Mouse (Mus musculus): Measurements from ENCODE around the gene Cd99l2. TPM values are rescaled to one million over a fixed set of nuclear protein-coding genes. Genes with fewer than 3 reads are reported as not detected.
A peak's percentile ranks its signal among the peaks of the same experiment; 100 is the strongest.

Cd99l2 gene
- total RNA-seq, 1 experiment: 8.2 TPM

- Histone ChIP-seq H3K36me3 (ENCODE audit: control insufficient read depth, insufficient read depth, low read length, poor library complexity, severe bottlenecking) (no peaks in the 10 kb centered on the region), H3K4me1 (ENCODE audit: control insufficient read depth in 2 of 2, insufficient read depth in 2 of 2, low read length in 2 of 2, poor library complexity in 1 of 2) (no peaks in the 10 kb centered on the region), H3K9me3 (ENCODE audit: control insufficient read depth, insufficient read depth, low read depth, low read length) (no peaks in the 10 kb centered on the region), H3K9ac (ENCODE audit: insufficient read depth, low read depth, low read length, poor library complexity, severe bottlenecking) (no peak overlapping the region), H3K4me3 (ENCODE audit: insufficient read depth in 1 of 2, low read depth in 1 of 2, low read length in 2 of 2, poor library complexity in 1 of 2, severe bottlenecking in 1 of 2) (no peak overlapping the region), H3K27ac (ENCODE audit: insufficient read depth, low read depth, low read length, poor library complexity, severe bottlenecking) (no peak overlapping the region)
- TF ChIP-seq ZC3H11A (IDR thresholded peaks at IDR 0.05; ENCODE audit: borderline replicate concordance, low read depth, low read length) (no peak), CHD2 (IDR thresholded peaks at IDR 0.05; ENCODE audit: low read depth, low read length) (no peak), HCFC1 (IDR thresholded peaks at IDR 0.05; ENCODE audit: borderline replicate concordance, insufficient read depth, low read length) (no peak), MAFK (IDR thresholded peaks at IDR 0.05; ENCODE audit: insufficient read depth, low read depth, low read length) (no peak), ZNF384 (IDR thresholded peaks at IDR 0.05; ENCODE audit: low read depth, low read length) (no peak)
- DNase-seq (ENCODE audit: low read depth, low spot score): no peak
- in situ Hi-C loops (cut with MboI; ENCODE audit: low sequenced_read_pairs in 2 of 2, unreplicated experiment in 2 of 2): loop anchor here in 1 of 2 experiments (25.0 kb wide), 1 partner anchor 178 kb away; no protein-coding TSS in a partner anchor
Observed at GRCm38 (mm10) chrX:71434448-71434847, 58.2 kb downstream of the Cd99l2 start.

- no peaks in the 10 kb centered on the region for H3K36me3 ChIP-seq (ENCODE audit: control insufficient read depth, insufficient read depth, low read length, poor library complexity, severe bottlenecking)
- no peak for DNase-seq (ENCODE audit: low read depth, low spot score)
- in situ Hi-C loops (cut with MboI; ENCODE audit: low sequenced_read_pairs in 2 of 2, unreplicated experiment in 2 of 2): loop anchor here in 1 of 2 experiments (25.0 kb wide), 1 partner anchor 181 kb away; no protein-coding TSS in a partner anchor
- H3K27ac ChIP-seq (ENCODE audit: insufficient read depth, low read depth, low read length, poor library complexity, severe bottlenecking): no peak overlapping the region
- H3K9me3 ChIP-seq (ENCODE audit: control insufficient read depth, insufficient read depth, low read depth, low read length): no peaks in the 10 kb centered on the region
- no peaks in the 10 kb centered on the region for H3K4me1 ChIP-seq (ENCODE audit: control insufficient read depth in 2 of 2, insufficient read depth in 2 of 2, low read length in 2 of 2, poor library complexity in 1 of 2)
- H3K9ac ChIP-seq (ENCODE audit: insufficient read depth, low read depth, low read length, poor library complexity, severe bottlenecking): no peak overlapping the region
- H3K4me3 ChIP-seq (ENCODE audit: insufficient read depth in 1 of 2, low read depth in 1 of 2, low read length in 2 of 2, poor library complexity in 1 of 2, severe bottlenecking in 1 of 2): no peak overlapping the region
- TF ChIP-seq ZC3H11A (IDR thresholded peaks at IDR 0.05; ENCODE audit: borderline replicate concordance, low read depth, low read length) (no peak), HCFC1 (IDR thresholded peaks at IDR 0.05; ENCODE audit: borderline replicate concordance, insufficient read depth, low read length) (no peak), MAFK (IDR thresholded peaks at IDR 0.05; ENCODE audit: insufficient read depth, low read depth, low read length) (no peak), ZNF384 (IDR thresholded peaks at IDR 0.05; ENCODE audit: low read depth, low read length) (no peak), CHD2 (IDR thresholded peaks at IDR 0.05; ENCODE audit: low read depth, low read length) (no peak)
Observed at GRCm38 (mm10) chrX:71430900-71431299, 61.7 kb downstream of the Cd99l2 start.

- Histone ChIP-seq H3K27ac (ENCODE audit: insufficient read depth, low read depth, low read length, poor library complexity, severe bottlenecking) (no peak overlapping the region), H3K9me3 (ENCODE audit: control insufficient read depth, insufficient read depth, low read depth, low read length) (no peaks in the 10 kb centered on the region), H3K4me3 (ENCODE audit: insufficient read depth in 1 of 2, low read depth in 1 of 2, low read length in 2 of 2, poor library complexity in 1 of 2, severe bottlenecking in 1 of 2) (no peak overlapping the region), H3K4me1 (ENCODE audit: control insufficient read depth in 2 of 2, insufficient read depth in 2 of 2, low read length in 2 of 2, poor library complexity in 1 of 2) (no peaks in the 10 kb centered on the region), H3K36me3 (ENCODE audit: control insufficient read depth, insufficient read depth, low read length, poor library complexity, severe bottlenecking) (no peaks in the 10 kb centered on the region), H3K9ac (ENCODE audit: insufficient read depth, low read depth, low read length, poor library complexity, severe bottlenecking) (no peak overlapping the region)
- in situ Hi-C loops (cut with MboI; ENCODE audit: low sequenced_read_pairs in 2 of 2, unreplicated experiment in 2 of 2): loop anchor here (10.0 to 25.0 kb wide), 2 partner anchors 185 to 197 kb away; no protein-coding TSS in a partner anchor
- TF ChIP-seq HCFC1 (IDR thresholded peaks at IDR 0.05; ENCODE audit: borderline replicate concordance, insufficient read depth, low read length) (no peak), ZNF384 (IDR thresholded peaks at IDR 0.05; ENCODE audit: low read depth, low read length) (no peak), CHD2 (IDR thresholded peaks at IDR 0.05; ENCODE audit: low read depth, low read length) (no peak), ZC3H11A (IDR thresholded peaks at IDR 0.05; ENCODE audit: borderline replicate concordance, low read depth, low read length) (no peak), MAFK (IDR thresholded peaks at IDR 0.05; ENCODE audit: insufficient read depth, low read depth, low read length) (no peak)
- no peak for DNase-seq (ENCODE audit: low read depth, low spot score)
Observed at GRCm38 (mm10) chrX:71427491-71427890, 65.2 kb downstream of the Cd99l2 start.

- peak; percentile 41 for DNase-seq (ENCODE audit: low read depth, low spot score)
- TF ChIP-seq ZNF384 (IDR thresholded peaks at IDR 0.05; ENCODE audit: low read depth, low read length) (no peak), MAFK (IDR thresholded peaks at IDR 0.05; ENCODE audit: insufficient read depth, low read depth, low read length) (no peak), CHD2 (IDR thresholded peaks at IDR 0.05; ENCODE audit: low read depth, low read length) (no peak), HCFC1 (IDR thresholded peaks at IDR 0.05; ENCODE audit: borderline replicate concordance, insufficient read depth, low read length) (no peak), ZC3H11A (IDR thresholded peaks at IDR 0.05; ENCODE audit: borderline replicate concordance, low read depth, low read length) (no peak)
- no peak overlapping the region for H3K4me3 ChIP-seq (ENCODE audit: insufficient read depth in 1 of 2, low read depth in 1 of 2, low read length in 2 of 2, poor library complexity in 1 of 2, severe bottlenecking in 1 of 2)
- no peak overlapping the region for H3K27ac ChIP-seq (ENCODE audit: insufficient read depth, low read depth, low read length, poor library complexity, severe bottlenecking)
- H3K36me3 ChIP-seq (ENCODE audit: control insufficient read depth, insufficient read depth, low read length, poor library complexity, severe bottlenecking): no peaks in the 10 kb centered on the region
- no peaks in the 10 kb centered on the region for H3K4me1 ChIP-seq (ENCODE audit: control insufficient read depth in 2 of 2, insufficient read depth in 2 of 2, low read length in 2 of 2, poor library complexity in 1 of 2)
- H3K9ac ChIP-seq (ENCODE audit: insufficient read depth, low read depth, low read length, poor library complexity, severe bottlenecking): no peak overlapping the region
- in situ Hi-C loops (cut with MboI; ENCODE audit: low sequenced_read_pairs in 2 of 2, unreplicated experiment in 2 of 2): loop anchor here (10.0 to 25.0 kb wide), 2 partner anchors 186 to 199 kb away; no protein-coding TSS in a partner anchor
- no peaks in the 10 kb centered on the region for H3K9me3 ChIP-seq (ENCODE audit: control insufficient read depth, insufficient read depth, low read depth, low read length)
Observed at GRCm38 (mm10) chrX:71425746-71426519, 66.7 kb downstream of the Cd99l2 start.

Data from ES-E14 (cell line).